Mouse (Mus musculus) frontal cortex, postnatal 14 days (tissue): ENCODE results near the gene Nedd9.
A peak's percentile ranks its signal among the peaks of the same experiment; 100 is the strongest.
"Not testable (repeated sequence)": the region's sequence is repeated elsewhere in the genome, so short reads cannot be mapped to it uniquely, and the experiment has no call there.

Source experiments
- DNase-seq, 2 experiments: peaks; one replicate each; pipeline ENCODE4 v3.0.0; 2022; ENCODE audit warnings: low spot score in 2 of 2

Nedd9 gene

GRCm38 (mm10) chr13:41298996-41299395 is 188.2 kb downstream of the Nedd9 start:
- no peak for DNase-seq

DNA sequence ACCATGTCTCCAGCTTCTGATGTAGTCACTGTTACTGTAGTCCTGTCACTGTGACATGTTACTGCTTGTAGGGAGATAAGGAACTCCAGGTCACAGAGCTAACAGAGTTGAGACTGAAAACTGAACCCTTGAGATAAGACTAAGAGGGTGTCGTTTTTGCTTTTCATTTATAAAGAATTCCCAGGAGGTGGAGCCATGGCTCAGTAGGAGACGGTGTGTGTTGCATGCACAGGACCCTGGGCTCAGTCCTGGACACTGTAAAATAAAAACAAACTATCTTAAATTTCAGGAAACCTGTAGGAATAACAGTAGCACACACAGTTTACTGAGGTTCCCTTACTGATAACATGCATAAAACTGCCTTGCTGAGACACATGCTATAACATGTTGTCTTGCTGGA is 188.6 kb downstream of the Nedd9 start:
- no peak for DNase-seq

DNA sequence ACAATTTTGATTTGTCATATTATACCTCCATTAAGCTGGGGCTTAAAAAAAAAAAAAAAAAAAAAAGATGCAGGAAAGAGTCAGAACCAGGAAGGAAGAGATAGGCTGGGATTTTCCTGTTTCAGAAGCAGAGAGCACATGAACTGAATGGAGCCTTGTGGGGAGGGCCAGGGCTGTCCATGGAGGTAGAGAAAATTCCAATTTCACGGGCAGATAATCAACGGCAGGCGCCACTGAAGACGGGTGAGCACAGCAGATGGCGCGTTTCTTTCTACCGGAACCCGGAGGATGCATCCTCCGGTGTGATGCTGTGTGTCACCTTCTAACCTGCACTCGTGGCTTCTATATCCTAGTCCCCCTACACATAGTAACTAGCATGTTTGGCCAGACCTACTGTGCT is 190.8 kb downstream of the Nedd9 start:
- DNase-seq = no peak

GRCm38 (mm10) chr13:41295886-41296285 is 191.3 kb downstream of the Nedd9 start:
- no peak for DNase-seq

DNA sequence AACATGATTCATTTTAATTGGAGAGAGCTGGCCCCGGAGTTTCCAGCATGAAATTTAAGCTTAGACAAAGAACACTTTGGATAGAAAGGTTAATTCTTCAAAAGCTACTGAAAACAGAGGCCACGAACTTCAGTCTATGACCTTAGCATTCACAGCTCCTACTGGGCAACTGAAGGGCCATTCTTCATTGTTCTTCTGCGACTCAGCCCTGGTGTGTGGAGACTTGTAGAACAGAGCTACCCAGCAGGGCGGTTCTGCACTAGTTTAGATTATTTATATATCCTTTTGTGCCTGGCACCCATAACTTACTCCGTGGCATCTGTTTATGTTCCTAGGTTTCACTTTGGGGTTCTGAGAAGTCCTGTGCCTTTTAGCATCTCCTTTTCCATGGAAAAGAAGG is 193.6 kb downstream of the Nedd9 start:
- DNase-seq = no peak

DNA sequence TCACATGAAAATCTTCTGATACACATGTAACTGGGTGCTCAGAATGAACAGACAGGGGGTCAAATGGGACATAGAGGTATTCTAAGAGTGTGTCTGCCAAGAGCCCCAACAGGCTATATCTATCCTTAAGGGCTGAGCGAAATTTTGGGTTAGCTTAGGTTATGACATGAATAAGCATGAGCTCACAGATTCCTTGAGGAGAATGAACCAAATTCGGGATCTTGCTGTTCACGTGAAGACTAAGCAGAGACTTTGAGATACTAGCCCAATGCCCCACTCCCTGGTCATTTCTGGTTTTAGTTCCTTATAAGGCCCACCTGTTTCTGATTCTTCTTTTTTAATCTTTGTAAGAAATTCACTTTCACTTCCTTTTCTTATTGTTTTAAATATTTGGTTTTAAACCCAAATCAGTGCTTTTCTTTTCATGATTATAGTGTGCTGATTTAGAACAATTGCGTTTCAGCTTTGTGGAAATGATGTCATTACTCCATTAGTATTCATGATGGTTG is 195.6 kb downstream of the Nedd9 start:
- no peak for DNase-seq

GRCm38 (mm10) chr13:41286285-41286684 is 200.9 kb downstream of the Nedd9 start:
- DNase-seq = no peak

DNA sequence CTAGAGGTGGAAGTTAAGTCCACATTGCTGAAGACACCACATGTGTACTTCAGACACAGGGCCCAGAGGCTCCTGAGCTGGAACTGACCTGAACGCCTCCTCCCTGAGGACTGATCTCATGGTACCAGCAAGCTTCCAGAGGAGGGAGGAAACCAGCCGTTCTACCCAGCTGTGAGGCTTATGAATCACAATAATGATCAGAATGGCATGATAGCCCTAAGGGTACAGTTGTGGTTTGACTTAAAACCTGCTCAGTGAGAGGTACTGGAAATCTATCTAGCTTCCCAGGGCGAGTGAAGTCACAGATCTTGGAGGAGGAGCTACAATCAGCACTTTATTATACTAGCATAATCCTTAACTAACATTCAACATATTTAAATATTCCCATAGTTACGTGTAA is 201.7 kb downstream of the Nedd9 start:
- no peak for DNase-seq

DNA sequence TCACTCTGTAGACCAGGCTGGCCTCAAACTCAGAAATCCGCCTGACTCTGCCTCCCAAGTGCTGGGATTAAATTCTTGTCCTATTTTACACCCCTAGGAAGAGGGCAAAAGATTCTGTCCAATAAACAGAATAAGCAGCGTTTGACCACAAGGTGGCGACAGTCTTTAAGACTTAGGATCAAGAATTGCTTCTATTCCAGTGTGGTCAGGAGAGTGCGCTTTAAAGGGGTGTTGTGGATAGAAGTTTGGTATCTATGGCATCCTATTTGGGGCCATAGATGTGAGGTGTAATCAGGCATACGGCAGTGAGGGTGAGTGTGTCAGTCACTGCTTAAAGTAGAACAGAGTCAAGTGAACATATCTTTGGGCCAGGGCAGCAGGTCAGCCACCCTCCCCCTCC is 203.9 kb downstream of the Nedd9 start:
- DNase-seq = peak in 1 of 2 experiments; percentile 68

- no peak for DNase-seq
Observed at GRCm38 (mm10) chr13:41280696-41281095, 206.5 kb downstream of the Nedd9 start.

- DNase-seq = no peak
Observed at GRCm38 (mm10) chr13:41273927-41274650, 213.1 kb downstream of the Nedd9 start, which contains the start of gene Gm17364. TSS of gene Gm17364 (minus strand) at chr13:41273977.

DNA sequence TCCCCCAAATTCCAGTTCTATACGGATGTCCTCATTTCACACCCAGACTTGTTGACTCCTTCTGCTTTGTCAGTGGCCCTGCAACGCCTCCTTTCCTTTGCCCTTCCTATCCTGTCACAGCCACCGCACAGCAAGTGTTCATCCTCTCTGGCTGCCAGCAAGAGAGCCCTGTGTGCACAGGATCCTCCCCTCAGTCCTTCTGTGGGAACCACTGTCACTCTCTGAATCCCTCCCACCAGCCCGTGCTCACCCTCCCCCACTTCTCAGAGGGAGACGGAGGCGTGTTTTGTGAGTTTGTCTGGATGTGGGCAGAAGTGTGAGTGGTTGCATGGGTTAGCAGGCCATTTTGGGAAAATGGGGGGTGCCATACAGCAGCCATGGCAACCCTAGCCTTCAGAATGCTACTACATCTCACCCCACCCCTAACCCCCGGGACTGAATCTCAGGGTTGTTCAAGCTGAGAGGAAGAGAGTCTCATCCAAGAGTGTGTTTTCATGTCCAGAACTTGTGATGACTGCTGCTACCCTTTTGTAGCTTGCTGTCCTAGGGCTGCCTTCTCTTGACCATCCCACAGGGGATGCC is 219.2 kb downstream of the Nedd9 start:
- DNase-seq = peak; percentile 40 to 42

GRCm38 (mm10) chr13:41263304-41264006 is 223.7 kb downstream of the Nedd9 start:
- DNase-seq = no peak

DNA sequence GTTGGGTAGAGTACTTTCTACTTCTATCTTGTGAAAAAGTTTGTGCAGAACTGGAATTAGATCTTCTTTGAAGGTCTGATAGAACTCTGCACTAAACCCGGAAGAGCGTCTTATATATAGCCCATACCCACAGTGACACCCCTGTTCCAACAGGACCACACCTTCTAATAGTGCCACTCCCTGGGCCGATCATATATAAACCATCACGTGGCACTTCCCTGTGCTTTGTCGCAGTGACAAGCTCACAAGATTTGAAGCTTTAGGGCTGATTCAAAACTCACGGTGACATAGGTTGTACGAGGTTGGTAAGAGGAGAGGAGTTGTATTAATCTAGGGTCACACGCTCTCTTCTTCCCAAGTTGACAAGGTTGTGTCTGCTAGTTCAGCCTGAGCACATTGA is 225.5 kb downstream of the Nedd9 start:
- not testable (repeated sequence) for DNase-seq
